Mouse (Mus musculus): Measurements from ENCODE around the gene Hsd11b2.
A peak's percentile ranks its signal among the peaks of the same experiment; 100 is the strongest.

The Hsd11b2 gene

GRCm38 (mm10) chr8:105484030-105484368, 34.6 kb upstream of the Hsd11b2 start:
- DNase-seq (ENCODE audit: low spot score): no peak

DNA sequence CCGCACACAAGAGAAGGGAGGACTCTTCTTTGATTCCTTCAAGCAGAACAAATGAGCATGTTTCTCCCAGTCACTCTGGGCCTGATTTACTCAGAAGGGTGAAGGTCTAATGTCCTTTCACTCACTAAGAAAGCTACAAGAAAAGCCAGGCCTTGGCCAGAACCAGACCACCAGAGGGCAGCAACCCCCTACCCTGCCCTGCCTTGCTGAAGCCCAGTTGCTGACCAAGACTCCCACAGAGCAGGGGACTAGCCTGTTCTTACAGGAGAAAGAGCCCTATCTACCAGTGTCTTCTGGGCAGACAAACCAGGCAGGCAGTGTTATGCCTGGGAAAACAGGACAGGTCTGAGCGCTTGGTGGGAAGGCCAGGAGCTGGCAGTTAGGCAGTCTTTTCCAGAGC, 34.2 kb upstream of the Hsd11b2 start:
- no peak for DNase-seq (ENCODE audit: low spot score)

DNA sequence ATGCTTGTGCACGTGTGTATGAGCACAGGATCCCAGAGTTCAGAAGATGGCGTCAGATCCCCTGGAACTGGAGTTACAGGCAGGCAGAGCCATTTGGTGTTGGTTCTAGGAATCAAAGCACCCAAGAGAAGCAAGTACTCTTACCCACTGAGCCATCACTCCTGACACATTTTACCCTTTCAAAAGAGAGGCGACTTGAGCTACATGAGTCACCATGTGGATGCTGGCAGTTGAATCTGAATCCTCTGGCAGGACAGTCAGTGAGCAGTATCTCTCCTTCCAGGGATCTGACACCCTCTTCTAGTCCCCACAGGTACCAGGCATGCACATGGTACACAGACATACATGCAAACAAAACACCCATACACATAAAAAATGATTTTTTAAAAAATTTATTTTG, 30.5 kb upstream of the Hsd11b2 start:
- no peak for DNase-seq (ENCODE audit: low spot score)

- DNase-seq (ENCODE audit: low spot score): no peak
Measured at GRCm38 (mm10) chr8:105489281-105489680, 29.3 kb upstream of the Hsd11b2 start.

- no peak for DNase-seq (ENCODE audit: low spot score)
Measured at GRCm38 (mm10) chr8:105493495-105493894, 25.1 kb upstream of the Hsd11b2 start.

DNA sequence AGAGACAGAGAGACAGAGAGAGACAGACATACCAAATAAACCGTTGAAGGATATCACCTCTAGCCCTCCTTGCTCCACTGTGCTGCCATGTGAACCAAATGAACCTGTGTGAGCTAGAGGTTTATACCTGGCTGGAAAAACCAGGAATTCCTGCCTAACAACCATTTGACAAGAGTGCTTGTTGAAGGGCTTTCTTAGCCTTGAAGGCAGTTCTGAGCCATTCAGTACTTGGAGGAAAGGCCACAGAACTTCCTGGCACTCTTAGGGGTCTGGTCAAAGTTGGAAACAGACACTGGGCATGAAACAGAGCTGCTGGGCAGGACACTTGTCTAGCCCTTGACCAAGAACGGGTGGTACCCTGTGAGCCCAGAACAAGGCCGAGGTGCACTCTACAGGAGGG, 24.0 kb upstream of the Hsd11b2 start:
- no peak for DNase-seq (ENCODE audit: low spot score)

DNA sequence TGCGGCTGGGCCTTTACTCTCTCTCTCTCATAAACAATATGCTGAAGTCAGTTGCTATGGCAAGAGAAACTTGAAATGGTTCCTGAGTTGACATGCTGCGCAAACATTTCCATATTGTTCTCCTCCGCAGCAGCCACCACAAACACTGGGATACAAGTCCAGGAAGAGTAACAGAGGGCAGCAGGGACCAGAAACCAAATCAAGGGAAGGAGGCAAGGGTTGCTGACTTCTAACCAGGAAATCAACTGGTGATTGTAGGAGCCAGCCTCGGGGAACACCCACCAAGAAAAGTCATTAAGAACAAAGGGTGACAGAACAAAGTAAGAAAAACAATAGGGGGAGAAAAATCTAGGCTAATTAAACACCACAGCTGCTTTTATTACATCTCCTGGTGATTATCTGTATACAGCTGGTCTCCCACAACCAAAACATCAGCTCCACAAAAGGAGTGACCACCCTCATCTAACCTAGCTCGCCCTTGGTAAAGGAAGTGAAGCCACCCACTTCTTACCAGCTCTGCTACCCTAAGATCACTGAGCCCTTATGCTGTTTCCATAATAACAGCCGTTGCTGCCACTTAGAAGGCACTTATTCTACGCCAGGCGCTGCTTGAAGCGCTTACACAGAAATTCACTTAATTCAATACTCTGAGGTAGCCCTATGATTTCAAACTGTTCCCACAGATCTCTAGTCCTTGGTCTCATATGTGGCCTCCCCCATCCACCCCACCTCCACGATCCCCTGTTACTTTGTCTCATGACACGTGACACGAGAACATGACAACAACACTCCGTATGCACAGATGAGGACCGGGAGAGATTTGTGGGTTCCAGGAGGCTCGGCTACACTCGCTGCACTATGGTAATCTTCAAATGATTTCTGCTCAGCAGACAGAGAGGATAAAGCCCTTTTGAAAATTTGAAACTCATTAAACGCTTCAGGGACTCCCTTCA, 22.9 kb upstream of the Hsd11b2 start:
- DNase-seq (ENCODE audit: low spot score): no peak

GRCm38 (mm10) chr8:105496439-105497180, 21.9 kb upstream of the Hsd11b2 start, which contains the start of gene Zdhhc1:
Gene Zdhhc1 (minus strand): TSS chr8:105496902.
- DNase-seq (ENCODE audit: low spot score): peak; percentile 38

DNA sequence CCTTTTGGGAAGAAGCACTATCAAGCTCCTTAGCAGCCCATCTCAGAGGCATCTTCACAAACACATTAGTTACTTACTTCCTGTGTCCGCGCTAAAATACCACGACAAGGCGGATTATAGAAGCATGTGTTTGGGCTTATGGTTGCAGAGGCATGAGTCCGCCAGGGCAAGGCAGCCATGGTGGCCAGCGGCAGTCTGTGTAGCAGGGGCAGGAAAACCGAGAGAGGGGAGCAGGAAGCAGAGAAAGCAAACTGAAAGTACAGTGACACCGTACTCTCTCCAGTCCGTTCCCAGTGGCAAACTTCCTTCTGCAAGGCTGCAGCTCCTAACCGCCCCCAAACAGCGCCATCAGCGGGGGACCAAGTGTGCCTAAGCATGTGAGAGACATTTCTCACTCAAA, 18.8 kb upstream of the Hsd11b2 start:
- DNase-seq (ENCODE audit: low spot score): no peak

DNA sequence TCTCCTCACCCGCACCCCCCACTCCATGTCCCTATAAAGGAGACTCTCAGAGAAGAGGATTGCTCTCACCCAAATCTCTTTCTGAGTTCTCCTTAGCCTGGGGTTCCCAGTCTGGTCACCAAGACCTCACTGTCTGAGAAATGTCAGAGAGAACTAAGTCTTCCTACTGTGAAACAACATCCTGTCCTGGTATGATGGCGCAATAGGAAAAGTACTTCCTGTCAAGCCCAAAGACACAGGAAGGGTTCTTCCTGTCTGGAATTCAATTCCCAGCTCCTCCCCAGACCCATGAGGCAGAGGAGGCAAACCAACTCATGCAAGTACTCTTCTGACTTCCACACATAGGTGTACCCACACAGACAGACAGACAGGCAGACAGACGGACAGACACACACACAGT, 13.9 kb upstream of the Hsd11b2 start:
- no peak for DNase-seq (ENCODE audit: low spot score)

DNA sequence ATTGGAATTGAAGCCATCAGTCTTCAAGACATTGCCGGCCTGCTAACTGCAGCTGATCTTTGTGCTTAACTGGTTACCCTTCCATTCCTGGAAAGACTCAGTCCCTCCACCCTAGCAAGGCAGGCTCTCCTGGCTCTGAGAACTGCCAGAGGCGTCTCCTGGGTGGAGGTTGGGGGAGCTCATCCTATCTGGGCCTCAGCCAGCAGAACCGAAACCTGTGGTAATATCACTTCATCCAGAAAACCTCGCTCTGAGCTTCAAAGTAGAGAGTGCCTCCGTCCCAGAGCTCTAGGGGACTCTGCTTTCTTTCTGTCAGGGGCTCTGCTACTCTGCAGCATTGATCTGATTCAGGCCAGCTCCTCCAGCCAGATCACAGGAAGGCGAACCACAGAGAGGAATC, 11.6 kb upstream of the Hsd11b2 start:
- no peak for DNase-seq (ENCODE audit: low spot score)

- no peak for DNase-seq (ENCODE audit: low spot score)
Measured at GRCm38 (mm10) chr8:105508758-105509157, 9.8 kb upstream of the Hsd11b2 start.

DNA sequence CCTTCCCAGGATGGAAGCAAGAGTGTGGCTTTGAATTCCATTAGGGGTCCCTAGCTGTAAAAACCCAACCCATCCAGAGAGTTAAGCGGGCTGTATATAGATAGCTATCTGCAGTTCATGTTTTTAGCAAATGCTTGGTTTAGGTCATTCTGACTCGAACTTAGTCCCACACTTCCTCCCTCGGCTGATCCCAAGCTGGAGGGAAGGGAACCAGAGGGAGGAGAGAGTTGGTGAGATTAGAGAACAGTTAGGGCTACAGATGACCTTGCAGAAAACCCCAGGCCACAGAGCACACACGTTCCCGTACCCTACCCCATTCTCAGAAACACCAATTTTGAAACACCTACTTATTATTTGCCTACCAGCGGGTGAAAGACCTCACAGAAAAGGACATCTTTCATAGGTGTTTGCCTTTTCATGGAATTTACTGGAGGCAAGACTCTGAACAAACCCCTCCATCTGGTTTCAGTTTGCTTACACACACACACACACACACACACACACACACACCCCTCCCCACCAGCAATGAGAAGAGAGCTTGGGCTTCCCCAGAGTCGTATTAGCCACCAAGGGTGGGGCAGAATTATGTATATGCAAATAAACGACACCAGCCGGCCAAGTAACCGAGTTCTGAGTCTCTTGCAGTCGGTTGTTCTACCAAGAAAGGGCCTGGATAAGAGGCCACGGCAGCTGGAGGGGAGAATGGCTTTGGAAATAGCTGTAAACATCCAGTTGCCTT, 8.4 kb upstream of the Hsd11b2 start:
- DNase-seq (ENCODE audit: low spot score): no peak

- DNase-seq (ENCODE audit: low spot score): no peak
Measured at GRCm38 (mm10) chr8:105514194-105514593, 4.4 kb upstream of the Hsd11b2 start.

DNA sequence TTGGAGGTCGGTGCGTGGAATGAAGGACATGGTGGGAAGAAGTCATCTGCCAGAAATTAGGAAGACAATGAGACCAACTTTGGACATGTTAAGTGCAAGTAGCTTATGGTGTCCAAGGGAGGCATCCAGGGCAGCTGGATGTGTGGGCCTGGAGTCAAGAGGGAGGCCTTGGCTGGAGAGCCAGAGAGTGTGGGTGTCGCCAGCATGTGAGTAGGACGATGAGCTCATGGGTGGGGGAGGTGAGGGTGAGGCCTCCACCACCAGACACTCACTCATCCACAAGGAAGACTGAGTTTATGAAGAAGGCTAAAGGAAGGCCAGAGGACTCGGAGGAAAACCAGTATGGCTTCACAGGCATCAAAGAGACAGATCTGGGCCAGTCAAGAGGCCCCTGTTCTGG, 3.9 kb upstream of the Hsd11b2 start:
- DNase-seq (ENCODE audit: low spot score): no peak

DNA sequence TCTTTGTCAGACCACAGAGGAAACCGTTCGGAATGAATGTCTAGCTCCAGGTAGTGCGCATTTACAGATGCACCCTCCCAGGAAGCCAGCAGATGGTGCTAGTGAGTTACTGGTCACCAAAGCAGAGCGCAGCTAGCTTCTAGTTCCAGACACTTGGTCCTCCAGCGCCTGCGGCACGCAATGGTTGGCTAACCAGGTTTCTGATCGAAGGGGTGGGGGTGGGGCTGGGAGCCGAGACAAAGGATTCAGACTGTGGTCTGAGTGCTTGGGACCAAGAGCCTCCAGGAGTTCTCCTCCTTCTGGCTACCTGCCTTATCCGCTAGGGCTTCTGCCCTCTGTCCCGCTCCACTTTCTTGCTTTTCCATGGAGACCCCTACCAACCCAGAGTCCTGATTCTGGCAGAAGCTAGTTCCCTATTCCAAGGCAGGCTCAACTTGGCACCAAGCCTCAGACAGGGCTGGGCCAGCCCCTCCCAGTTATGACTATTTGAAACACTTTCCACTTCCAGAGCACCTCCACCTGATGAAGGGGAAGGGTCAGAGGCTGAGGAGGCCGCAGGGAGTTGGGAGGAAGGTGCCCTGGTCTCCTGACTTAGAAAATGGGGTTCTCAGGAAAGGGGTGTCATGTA, 2.4 kb upstream of the Hsd11b2 start:
- peak; percentile 64 for DNase-seq (ENCODE audit: low spot score)

- no peak for DNase-seq (ENCODE audit: low spot score)
Measured at GRCm38 (mm10) chr8:105517346-105517745, 1.2 kb upstream of the Hsd11b2 start.

DNA sequence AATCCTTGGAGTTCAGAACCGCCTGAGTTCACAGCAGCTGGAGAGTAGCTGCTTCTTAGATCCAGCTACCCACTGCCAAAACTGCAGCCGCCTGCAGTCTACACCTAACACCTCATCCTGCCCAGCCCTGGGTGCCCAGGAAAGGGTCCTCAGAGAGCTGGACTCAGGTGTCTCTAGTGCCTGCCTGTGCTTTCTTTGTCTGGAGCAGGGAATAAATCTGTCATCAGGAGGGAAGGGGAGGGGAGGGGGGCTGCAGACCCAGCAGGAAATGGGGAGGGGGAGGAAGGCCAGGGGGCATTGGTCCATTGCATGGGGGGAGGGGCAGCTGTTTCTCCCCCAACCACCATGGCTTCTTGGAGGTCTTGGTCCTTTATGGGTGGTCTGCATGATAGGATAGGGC, 1.0 kb downstream of the Hsd11b2 start:
- DNase-seq (ENCODE audit: low spot score): no peak

- DNase-seq (ENCODE audit: low spot score): no peak
Measured at GRCm38 (mm10) chr8:105520521-105520920, 2.0 kb downstream of the Hsd11b2 start.

DNA sequence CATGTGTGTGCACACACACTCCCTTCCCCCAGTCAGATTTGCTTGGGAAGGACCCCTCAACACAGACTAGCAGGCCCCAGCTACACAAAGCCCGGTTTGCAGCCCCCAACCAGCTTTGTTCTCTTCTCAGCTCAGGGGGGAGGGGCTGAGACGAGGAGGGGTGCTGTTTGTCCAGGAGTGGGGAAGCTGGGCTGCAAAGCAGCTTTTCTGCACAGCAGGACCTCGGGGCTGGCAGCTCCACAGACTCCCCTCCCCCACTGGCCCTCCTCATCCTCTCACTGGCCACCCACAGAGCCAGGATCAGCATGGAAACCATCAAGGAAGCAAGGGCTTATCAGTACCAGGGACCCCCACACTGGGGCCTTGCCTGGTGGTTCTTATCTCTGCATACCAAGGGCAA, 2.5 kb downstream of the Hsd11b2 start:
- DNase-seq (ENCODE audit: low spot score): no peak

DNA sequence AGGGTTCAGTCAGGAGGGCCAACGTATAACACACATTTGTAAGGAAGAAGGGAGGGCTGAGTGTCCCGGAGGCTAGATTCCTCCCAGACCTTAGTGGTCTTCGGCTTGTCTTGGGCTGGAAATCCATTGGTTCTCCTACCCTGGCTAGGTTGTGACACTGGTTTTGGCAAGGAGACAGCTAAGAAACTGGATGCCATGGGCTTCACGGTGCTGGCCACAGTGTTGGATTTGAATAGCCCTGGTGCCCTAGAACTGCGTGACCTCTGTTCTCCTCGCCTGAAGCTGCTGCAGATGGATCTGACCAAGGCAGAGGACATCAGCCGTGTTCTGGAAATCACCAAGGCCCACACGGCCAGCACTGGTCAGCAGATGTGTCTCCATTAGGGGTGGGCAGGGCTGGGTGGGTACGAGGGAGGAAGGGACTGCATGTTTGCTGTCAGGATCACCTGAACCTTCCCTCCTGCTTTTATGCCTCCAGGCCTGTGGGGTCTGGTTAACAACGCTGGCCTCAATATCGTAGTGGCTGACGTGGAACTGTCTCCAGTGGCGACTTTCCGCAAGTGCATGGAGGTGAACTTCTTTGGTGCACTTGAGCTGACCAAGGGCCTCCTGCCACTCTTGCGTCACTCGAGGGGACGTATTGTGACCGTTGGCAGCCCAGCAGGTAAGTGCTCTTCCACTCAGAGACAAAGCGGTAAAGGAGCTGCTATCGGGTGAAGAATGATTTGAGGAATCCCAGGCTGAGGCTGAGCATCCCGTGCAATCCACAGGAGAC, 3.6 kb downstream of the Hsd11b2 start:
- DNase-seq (ENCODE audit: low spot score): no peak
